Mouse (Mus musculus): Measurements from ENCODE around the gene Arap1. TPM values are rescaled to one million over a fixed set of nuclear protein-coding genes. Genes with fewer than 3 reads are reported as not detected.

Arap1 gene
- total RNA-seq (2023) = 458 to 521 TPM (median 459 TPM) in 4 replicates

GRCm38 (mm10) chr7:101347767-101348270 is at the start of gene Arap1:
Gene Arap1 (plus strand): TSS chr7:101348067.

GRCm38 (mm10) chr7:101301881-101302456 is 45.9 kb upstream of the Arap1 start, which contains the start of gene Atg16l2:
Gene Atg16l2 (minus strand): TSS chr7:101302251.

GRCm38 (mm10) chr7:101317014-101317413 is 30.9 kb upstream of the Arap1 start, which contains the start of gene Stard10:
Gene Stard10 (plus strand): TSS chr7:101317086.

GRCm38 (mm10) chr7:101410267-101410936 is 62.5 kb downstream of the Arap1 start, which contains the start of gene Gm45837:
Gene Gm45837 (plus strand): TSS chr7:101410886.

GRCm38 (mm10) chr7:101421529-101421928 is 73.7 kb downstream of the Arap1 start, which contains the start of gene Pde2a:
Gene Pde2a (plus strand): TSS chr7:101421691.

Other genes starting within 250 kb of the Arap1 start
- gene Atg16l2, start 45.8 kb upstream of the Arap1 start, total RNA-seq (2023) = 136 to 154 TPM (median 145 TPM) in 4 replicates
- 30.2 to 42.0 TPM (median 32.7 TPM) in 4 replicates for gene Stard10, start 31.0 kb upstream of the Arap1 start, total RNA-seq (2023)
- gene Gm45837, start 62.8 kb downstream of the Arap1 start, total RNA-seq (2023) = 10.9 to 24.1 TPM (median 21.0 TPM) in 4 replicates
- 45.8 to 70.9 TPM (median 55.5 TPM) in 4 replicates for gene Pde2a, start 73.6 kb downstream of the Arap1 start, total RNA-seq (2023)
- 0.21 TPM in 1 of 4 replicates, not detected in the others for gene Art2b, start 237.5 kb downstream of the Arap1 start, total RNA-seq (2023)